Mouse (Mus musculus) c-Kit-positive CD71-positive TER-119-negative erythroid progenitor cells, embryonic 14.5 days (primary cell): ENCODE measurements at regions not wholly inside any gene's neighbourhood (a gene's known extent, or its start where the extent isn't known, plus 50 kb on each side); places are given as distances from the start of the nearest gene placed in this dataset.
A peak's percentile ranks its signal among the peaks of the same experiment; 100 is the strongest.

Experiments used
- DNase-seq: peaks from one replicate; pipeline ENCODE4 v3.0.0-alpha.2; 2013; ENCODE audit warnings: low read depth

DNA sequence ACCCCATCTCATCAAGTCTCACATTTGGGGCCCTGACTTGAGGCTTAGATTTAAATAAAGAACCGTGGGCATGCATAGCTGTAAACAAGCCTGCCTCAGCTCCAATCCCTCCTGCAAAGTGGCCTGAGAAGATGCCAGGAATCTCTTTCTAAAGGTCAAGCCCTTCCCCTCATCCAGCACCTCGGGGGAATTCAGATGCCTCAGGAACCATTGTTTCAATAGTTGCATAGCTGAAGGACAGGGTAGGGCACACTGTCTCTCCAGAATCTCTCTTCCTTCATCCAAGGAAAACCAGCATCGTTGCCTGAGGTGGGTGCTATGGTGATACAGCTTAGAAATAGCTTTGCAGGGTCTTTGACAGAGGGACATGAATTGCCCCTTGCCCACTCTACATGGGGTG lies 154.4 kb downstream of the Thbs2 start:
- DNase-seq, result no peak

DNA sequence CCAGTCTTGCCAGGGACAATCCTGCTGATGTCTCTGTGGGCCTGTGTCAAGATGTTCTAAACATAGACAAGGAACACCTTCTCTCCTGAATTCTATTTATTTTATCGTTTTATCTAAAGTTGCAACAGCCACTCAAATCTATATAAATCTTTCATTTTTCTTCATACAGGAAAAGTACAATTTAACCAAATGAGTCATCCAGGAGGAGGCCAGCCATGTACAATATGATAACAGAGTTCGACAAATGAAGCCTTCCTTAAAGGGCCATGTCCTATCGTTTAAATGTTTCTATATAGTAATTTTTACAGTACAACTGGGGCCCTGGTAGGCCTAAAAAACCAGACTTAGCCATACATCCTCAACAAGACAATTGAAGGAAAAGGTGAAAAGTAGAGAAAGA lies 154.8 kb downstream of the Thbs2 start:
- no peak for DNase-seq

DNA sequence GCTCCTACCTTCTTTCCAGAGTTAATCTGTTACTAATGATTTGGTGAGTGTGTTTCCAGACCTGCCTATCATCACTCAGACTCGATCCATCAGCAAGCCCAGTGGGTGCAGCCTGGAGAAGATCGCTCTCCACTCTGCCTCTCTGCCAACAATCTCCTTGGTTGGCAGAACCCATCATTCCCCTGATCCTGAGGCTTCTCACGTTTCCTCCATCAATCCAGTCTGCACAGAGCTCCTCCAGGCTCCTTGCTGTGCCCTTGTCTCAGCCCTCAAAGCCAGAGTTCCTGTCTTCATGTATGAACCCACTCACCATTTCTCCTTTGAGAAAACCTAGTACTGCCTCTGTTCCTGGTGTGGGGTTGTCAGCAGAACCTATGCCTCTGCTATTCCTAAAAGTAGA lies 155.5 kb downstream of the Thbs2 start:
- no peak for DNase-seq

DNA sequence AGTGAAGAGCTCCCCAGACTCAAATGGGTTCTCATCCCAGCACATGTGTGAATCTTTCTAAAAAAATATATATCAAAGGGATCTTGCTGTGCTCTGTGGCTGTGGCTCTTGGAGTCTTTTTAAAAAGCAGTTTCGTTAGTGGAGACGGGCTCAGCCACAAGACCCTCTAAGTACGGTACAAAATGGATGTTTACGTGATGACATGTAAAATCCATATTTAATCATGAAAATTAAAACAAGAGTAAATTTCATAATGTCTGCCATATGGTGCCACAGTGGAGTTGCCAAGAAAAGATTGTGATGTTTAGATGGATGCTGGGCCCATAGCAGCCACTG lies 161.1 kb downstream of the Thbs2 start:
- DNase-seq, result no peak

DNA sequence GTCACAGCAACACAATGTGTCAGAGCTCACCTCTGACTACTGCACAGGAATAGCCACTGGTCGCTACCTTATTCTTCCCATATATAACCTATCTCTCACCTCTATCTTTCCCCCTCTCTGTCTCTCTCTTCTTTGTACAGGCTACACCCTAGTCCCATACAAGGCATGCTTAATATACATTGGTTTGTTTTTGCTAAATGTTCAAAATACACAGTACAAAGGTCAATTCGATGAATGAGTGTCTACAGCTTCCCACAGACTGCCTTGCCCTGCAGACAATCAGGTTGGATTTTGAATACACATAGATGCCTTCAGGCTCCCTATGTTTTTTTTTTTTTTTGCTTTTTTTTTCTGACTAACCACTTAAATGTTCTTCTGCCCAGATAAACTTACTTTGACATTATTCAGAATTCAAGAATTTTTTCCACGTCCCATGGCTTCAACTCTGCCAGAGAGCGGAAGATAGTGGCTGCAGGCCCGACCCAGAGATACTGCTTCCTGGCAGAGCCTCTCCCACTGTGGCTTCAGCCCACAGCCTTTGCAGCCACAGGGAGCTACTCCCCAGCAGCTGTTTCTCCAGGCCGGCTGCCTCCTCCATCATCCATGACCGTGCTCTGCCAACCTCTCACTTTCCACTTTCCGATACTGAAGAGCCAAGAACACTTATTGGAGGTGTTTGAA lies 161.6 kb downstream of the Thbs2 start:
- DNase-seq, result no peak

DNA sequence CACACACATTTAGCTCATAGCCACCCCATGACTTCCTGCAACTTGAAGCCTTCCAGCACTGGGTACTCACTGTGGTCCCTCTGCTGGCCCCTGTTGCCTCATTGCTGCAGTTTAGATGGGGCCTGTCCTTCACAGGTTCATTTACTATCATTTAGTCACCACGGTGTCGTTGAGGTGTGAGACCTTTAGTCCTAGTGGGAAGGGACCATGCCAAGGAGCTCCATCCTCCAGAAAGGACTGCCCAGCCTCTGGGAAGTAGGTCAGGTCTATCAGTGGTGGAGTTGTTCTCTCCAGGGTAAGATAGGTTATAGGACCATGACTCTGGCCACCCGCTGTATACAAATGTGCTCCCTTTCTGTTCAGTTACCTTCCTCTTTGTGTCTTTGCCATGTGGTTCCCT lies 162.2 kb downstream of the Thbs2 start:
- DNase-seq, result no peak

DNA sequence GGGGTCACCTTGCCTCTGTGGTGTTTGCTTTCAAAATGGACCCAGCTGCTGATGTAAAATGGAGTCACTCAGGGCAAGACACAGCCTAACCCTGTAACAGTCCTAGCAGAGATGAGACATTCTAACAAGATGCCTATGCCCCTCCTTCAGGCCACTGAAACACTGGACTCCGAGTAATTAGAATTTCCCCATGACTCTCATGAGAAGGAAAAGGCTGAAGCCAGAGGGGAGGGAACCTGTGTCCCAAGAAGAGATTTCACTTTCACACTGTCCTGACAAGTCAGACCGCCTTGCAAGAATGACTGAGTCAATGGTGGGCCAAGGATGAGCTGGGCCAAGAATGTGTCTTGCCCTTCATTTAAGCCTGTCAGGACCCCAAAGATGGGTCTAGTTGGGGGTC lies 166.3 kb downstream of the Thbs2 start:
- no peak for DNase-seq

DNA sequence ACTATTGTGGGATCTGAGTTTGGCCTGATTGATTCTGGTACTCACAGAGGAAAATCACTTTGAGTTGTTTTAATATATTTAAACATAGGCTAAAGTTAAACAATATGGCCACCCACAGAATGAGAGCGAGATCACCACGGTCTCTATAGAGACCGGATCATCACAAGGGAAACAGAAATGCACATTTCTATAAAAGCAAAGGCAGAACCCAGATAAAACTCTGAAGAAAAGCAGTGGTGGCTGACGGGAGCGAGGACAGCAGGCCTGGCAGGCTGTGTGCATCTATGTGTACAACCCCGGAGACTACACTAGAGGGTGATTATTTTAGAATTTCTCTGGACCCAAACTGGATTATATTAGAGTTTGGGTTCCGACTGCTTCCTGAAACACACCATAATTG lies 168.8 kb downstream of the Thbs2 start:
- DNase-seq, result no peak

DNA sequence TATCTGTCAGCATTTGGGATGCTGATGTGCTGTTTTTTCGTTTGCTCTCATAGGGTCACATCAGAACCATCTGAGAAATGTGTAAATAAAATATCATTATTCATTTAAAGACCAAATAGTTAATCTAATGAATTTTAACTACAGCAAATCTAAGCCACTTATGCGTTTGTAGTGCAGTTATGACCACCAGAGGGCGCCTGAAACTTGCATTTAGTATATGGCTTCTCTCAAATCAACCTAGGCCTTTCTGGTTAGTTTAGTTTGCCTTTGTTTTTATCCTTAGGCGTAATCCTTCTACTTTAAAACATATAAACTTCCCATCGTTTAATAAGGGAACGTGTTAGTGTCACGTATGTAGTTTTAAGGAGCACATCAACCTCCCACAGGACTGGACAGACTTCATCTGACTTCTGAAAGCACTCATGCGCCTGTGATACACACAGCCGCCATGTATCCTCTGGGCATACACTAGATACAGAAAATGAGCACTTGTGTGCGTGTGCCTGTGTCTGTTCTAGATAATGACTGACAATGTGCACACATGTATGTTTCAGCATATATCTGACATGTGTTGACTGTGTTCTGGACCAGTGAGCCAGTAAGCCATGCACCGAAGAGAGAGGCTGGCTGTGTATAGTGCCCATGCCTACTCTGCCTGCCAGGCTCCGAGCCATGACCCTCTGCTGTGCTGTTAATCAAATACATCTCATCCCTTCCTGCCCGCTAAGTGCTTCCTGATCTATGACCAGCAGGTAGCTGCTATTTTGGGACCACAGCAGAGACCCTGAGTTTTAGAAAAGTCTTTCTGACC lies 169.4 kb downstream of the Thbs2 start:
- peak; percentile 39 for DNase-seq

DNA sequence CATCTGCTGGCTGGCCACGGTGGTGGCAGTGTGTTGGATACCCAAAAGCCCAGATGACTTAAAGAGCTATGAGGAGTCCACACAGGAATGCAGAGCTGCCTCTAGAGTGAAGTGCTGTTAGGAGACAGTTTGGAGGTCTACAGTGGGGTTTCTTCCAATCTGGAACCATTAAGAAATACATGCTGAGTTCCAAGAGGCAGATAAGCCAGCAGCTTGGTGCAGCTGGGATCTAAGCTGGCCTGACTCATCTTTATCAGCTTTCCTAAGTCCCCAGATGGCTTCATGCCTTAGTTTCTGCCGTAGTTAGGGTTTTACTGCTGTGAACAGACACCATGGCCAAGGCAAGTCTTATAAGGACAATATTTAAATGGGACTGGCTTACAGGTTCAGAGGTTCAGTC lies 172.0 kb downstream of the Thbs2 start:
- no peak for DNase-seq

DNA sequence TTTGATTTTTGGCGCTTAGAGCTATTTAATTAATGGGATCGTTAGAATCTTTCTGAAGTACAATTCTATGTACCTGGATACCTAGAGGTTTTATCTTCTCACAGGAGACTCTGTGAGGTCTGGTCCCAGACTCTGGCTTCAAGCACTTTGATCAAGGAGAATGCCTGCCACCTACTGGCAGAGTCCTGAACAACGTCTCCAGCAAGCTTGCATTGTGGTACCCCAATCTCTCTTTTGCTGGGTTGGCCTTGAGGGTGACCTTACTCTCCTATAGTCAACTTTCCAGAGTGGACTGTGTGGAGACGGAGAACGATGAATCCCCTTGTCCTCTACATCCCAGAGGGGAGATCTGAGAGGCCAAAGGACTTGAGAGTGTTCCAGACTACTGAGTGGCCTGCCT lies 173.5 kb downstream of the Thbs2 start:
- peak; percentile 20 for DNase-seq

DNA sequence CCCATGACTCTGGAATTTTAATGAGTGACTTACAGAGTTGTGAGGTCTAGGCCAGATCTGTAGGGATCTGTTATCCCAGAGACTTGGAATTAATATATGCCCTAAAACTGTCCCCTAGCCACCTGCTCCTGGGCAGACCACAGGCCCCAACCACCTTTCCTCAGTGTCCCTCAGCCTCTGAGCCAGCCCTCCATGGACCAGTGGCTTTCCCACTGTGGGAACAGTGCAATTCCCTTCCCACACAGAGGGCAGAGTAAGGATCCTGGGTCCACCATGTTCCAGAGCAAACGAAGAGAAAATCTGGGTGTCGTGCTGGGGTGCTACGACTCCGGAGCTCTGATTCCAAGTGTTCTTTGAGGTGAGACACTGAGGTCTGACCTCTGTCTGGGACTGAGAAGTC lies 174.7 kb downstream of the Thbs2 start:
- DNase-seq, result no peak

DNA sequence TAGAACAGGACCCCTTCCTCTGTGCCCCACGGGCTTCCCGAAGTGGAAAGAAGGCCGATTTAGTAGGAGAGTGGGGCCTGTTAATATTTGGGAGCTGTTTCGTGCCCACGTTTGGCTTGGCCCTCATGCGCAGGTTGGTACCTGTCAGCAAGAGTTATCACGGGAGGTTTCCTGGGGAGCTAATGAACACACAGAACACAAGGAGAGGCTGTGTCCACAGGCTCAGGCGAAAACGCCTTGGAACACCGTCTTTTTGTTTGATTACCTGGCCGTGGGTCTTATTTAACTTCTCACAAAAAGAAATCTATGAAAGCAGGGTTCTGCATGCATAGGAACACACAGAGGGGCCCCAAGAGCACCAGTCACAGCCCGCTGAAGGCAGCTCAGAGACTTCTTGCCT lies 175.8 kb downstream of the Thbs2 start:
- no peak for DNase-seq

DNA sequence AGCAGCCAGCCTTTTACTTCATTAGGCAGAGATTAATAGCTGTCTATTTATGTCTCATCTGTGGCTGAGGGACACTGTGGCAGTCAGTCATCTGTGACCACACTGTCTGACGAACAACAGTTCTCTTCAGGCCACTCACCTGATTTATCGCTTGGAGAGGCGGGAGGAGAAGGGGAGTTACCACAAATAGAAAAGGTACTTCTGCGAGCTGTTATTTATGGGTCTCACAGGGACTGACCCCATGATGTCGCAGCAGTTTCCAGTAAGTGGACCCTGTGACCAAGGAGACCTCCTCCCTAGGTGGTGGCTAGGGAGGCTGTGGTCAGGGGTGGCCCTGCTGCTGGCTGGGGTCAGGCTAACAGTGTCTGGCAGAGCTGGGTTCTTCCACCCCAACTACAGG lies 176.7 kb downstream of the Thbs2 start:
- DNase-seq, result no peak

DNA sequence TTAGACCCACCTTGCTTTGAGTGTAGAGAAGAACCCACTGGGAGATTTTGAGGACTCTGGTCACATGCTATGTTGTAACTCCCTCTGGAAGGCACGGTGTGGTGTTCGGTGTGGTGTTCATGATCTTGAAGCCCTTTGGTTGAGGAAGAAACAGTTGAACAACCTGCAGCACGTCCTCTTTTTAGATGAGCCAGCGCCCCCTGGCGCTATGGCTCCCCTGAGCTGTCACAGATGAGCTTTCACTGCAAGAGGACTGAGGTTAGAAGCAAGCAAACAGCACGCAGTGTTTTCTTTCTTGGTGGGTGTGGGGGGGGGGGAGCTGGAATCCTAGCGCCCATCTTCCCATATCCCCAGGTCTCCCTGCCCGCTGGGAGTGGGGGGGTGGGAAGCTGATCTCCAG lies 177.9 kb downstream of the Thbs2 start:
- DNase-seq, result no peak

DNA sequence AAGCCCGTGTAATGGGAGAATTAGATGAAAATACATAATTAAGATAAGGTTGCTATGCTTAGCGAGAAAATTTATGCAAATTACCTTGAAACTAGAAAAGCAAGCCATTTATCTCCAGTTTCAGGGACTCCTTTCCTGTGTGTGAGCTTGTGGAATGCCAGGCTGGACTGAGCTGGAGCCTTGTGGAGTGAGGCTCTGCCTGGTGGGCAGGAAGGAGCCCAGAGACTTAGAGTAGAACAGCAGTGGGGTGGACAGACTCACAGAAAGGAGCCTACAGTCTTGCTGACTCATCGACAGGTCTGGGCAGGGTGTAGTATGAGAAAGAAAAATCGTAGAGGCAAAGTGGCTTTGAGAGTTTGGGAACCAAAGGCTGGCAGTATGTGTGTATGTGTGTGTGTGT lies 180.6 kb downstream of the Thbs2 start:
- no peak for DNase-seq

DNA sequence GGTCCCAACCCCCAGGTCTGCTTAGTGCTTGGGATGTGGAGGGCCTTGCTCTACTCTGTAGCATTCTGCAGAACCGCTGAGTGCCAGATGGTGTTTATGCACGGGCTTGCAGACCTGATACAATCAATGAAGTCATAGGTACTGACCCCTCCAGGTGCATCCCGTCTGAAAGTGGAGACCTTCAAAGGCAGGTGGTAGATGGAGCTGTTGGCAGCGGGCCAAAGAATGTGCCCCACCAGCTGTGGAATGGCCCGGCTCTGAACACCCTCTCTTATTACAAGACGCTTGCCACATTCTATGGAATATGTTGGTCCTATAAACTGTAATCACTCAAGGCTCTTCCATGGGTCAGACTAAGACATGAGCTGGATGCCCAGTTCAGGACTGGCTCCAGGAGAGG lies 183.5 kb downstream of the Thbs2 start:
- no peak for DNase-seq

DNA sequence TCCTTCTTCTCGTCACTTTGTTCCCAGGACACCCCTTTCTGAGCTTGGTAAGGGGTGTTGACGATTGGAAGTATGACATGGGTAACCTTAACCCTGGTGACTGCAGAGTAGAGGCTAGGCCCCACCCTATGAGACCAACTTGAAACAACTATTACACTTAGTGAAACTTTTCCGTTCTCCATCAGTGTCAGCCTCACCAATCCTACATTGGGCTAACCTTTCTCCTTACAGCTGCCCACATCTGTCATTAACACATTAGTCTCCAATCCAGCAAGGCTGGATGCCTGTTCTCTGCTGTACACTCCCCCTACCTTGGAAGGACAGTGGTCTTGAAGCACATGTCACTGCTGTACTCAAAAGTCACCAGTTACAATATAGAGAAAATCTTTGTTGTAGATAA lies 186.9 kb downstream of the Thbs2 start:
- no peak for DNase-seq

DNA sequence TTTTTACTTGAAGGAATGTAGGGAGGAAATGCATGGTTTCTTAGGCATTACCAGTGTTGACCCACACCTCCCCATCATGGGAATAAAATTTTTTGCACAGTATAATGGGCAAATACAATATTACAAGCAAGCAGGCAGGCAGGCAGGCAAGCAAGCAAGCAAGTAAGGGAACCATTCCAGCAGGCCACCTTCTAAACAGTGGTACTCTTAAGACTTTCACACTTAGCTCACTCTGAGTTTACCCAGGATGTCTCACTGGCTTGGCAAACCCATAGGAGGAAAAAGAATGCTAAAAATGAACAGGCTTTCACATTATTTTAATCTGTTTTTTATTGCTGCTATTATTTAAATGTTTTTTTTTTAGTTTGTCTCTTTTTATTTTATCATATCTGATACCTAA lies 187.9 kb downstream of the Thbs2 start:
- DNase-seq, result no peak

DNA sequence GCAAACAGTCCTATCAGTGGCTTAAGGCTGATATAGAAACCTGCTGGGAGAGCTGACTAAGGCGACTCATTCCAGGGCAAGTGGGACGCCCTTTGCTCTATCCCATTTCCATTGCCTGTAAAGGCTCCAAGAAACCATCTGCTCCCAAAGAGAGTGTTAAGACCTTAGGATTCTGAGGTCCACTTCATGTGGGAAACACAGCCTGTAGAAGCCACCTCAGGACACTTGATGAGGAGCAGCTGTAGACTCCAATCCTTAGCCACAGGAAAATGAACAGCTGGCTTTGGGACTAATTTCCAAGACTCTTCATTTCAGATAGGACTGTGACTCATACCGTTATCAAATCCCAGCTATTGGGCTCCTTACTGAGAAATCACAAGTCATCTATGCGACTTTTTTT lies 188.6 kb downstream of the Thbs2 start:
- DNase-seq, result no peak

DNA sequence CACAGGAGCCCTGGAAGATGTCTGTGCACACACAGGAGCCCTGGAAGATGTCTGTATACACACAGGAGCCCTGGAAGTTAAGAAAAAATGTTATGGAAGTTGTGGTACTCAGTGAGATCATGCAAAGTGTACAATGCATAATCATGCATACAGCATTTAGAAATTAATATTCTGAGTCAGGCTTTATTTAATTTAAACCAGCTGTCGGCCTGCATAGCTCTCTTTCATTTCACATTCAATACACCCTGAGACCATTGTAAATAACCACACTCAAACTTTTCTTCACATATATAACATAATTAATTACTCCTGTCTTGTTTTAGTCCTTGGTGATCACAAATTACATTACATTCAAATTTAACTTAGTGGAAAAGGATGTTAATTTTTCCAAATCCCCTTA lies 190.4 kb downstream of the Thbs2 start:
- DNase-seq, result no peak

DNA sequence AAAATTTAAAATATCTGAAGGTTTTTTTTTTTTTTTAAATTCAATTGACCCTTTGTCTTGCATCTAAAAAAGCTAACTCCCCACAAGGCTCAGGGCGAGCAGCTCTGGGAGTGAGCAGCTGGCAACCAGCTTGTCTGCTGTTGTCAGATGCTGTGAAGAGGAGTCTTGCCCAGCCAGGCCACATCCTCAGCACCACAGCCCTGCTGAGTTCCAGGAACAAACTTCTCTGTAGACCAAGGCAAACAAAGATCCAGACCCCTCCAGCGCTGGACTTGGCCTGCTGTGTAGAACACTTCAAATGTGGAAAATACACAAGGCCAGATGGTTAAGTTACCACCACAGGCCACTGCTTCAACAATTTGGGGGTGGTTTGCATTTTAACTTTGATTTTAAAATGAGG lies 192.7 kb downstream of the Thbs2 start:
- DNase-seq, result no peak

DNA sequence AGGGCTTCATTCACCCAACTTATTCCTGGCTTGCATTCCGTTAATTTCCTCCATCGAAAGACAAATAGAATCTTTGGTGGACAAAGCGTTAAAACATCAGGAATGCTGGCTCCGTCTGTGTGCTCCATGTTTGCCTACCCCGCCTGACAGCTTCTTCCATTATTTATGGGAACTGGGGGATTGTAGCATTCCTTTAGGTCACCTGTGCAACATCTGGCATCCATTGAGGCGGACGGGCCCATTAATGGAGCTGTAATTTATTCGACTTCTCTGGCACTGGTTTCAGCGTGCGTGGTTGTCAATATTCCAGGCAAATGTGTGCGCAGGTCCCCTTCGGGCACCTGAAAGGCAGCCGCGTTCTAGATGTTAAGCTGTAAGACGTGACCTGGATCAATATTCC lies 196.9 kb downstream of the Thbs2 start:
- DNase-seq, result no peak

DNA sequence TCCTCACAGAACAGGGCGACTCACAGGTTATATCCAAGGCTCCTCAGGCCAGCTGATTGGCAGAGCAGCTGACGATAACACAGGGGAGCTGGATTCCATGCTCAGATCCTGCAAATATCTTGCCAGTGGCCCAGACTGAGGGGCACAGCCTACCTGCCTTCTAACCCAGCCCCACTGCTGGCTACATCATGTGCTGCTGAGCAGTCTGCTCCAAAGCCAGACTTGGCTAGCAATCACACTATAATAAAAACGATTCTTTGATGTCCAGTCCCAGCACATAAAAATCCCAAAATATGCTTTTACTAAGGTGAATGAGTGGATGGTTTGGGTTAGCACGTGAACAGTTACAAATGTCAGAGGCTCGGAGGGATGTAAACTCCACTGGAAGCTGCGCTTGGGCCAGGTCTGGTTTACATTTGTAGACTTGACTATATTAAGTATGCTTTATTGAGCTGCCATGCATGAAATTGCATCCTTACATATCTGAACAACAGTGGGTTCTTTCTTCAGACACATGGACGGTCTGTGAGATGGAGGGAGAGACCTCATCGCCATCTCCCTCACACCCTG lies 200.2 kb downstream of the Thbs2 start:
- DNase-seq, result no peak
